Mouse (Mus musculus) C2C12 (cell line): Measurements from ENCODE around the gene Tsr1.

Experiments
- CEBPB ChIP-seq: IDR thresholded peaks from one replicate; pipeline ENCODE4 v1.6.1; 2011; ENCODE audit warnings: low read depth, mild to moderate bottlenecking, control low read depth, moderate library complexity
- CTCF ChIP-seq: IDR thresholded peaks from one replicate; pipeline ENCODE4 v1.5.1; 2011; ENCODE audit not compliant: control insufficient read depth, insufficient read depth, insufficient read length
- FOSL1 ChIP-seq: IDR thresholded peaks from one replicate; pipeline ENCODE4 v1.8.0; 2011; ENCODE audit warnings: mild to moderate bottlenecking, low read length; ENCODE audit not compliant: poor library complexity, insufficient read depth, severe bottlenecking
- MAX ChIP-seq: IDR thresholded peaks from one replicate; pipeline ENCODE4 v1.6.1; 2011; ENCODE audit warnings: mild to moderate bottlenecking, control low read depth
- MYOD1 ChIP-seq: IDR thresholded peaks from one replicate; pipeline ENCODE4 v1.6.1; 2011; ENCODE audit warnings: low read depth; ENCODE audit not compliant: control insufficient read depth, insufficient read length
- USF1 ChIP-seq: IDR thresholded peaks from one replicate; pipeline ENCODE4 v1.6.1; 2011; ENCODE audit warnings: low read depth, mild to moderate bottlenecking, control low read depth, moderate library complexity

DNA sequence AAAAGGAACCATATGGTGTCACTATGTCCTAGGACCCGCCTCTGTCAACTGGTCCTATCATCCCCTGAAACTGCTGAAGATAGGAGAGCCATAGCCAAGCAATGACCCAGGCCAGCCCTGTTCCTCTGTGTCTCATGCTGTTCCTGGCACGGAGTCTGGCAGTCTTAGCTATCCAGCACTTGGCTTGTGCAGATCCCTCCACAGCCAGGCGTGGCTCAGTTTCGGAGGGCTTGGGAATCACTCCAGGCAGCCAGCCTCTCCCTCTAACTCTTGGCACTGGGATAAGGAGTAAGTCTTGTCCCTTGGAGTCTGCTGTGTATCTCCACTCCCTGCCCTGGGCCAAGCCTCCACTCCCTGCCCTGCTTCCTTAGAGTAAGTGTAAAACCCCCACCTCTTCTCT lies 31.2 kb upstream of the Tsr1 start:
- no peak for TF ChIP-seq CTCF
- TF ChIP-seq CEBPB = no peak
- TF ChIP-seq USF1 = no peak
- TF ChIP-seq FOSL1 = no peak
- TF ChIP-seq MAX = no peak
- no peak for TF ChIP-seq MYOD1
